Mouse (Mus musculus) liver, embryonic 13.5 days (tissue): ENCODE data around the gene Hoxb6. TPM values are rescaled to one million over a fixed set of nuclear protein-coding genes. Genes with fewer than 3 reads are reported as not detected.

Experiments
- ATAC-seq: fragments of 200-750 bp; cut with Nextera tagmentation; 2 replicates; pipeline ENCODE4 v1.8.0; 2017; ENCODE audit warnings: low read depth, mild to moderate bottlenecking, moderate number of reproducible peaks, moderate library complexity
- DNase-seq: peaks from one replicate; pipeline ENCODE4 v3.0.0; 2022
- H3K27ac ChIP-seq: fragments of 300-500 bp; sonication (generic); 2 replicates; pipeline ENCODE4 v1.5.1; 2015; ENCODE audit warnings: moderate library complexity, mild to moderate bottlenecking, inconsistent platforms
- H3K27me3 ChIP-seq: fragments of 300-500 bp; sonication (generic); 2 replicates; pipeline ENCODE4 v1.6.1; 2015; ENCODE audit warnings: mild to moderate bottlenecking, inconsistent platforms
- H3K36me3 ChIP-seq: fragments of 300-500 bp; sonication (generic); 2 replicates; pipeline ENCODE4 v1.6.1; 2015; ENCODE audit warnings: mild to moderate bottlenecking, inconsistent platforms
- H3K4me1 ChIP-seq: fragments of 300-500 bp; sonication (generic); replicated peaks from 2 replicates; pipeline ENCODE4 v1.6.1; 2015; ENCODE audit warnings: inconsistent platforms
- H3K4me2 ChIP-seq: fragments of 300-500 bp; sonication (generic); 2 replicates; pipeline ENCODE4 v1.6.1; 2015; ENCODE audit warnings: inconsistent platforms, mild to moderate bottlenecking, moderate library complexity
- H3K4me3 ChIP-seq: fragments of 300-500 bp; sonication (generic); replicated peaks from 2 replicates; pipeline ENCODE4 v1.5.1; 2015; ENCODE audit warnings: mild to moderate bottlenecking, inconsistent platforms
- H3K9ac ChIP-seq: fragments of 300-500 bp; sonication (generic); 2 replicates; pipeline ENCODE4 v1.6.1; 2015; ENCODE audit warnings: mild to moderate bottlenecking, inconsistent platforms
- H3K9me3 ChIP-seq: fragments of 300-500 bp; sonication (generic); replicated peaks from 2 replicates; pipeline ENCODE4 v1.6.1; 2016; ENCODE audit warnings: inconsistent platforms
- WGBS: fragments of 180-500 bp; shearing (Covaris S2); methylation state at CpG from one replicate; pipeline ENCODE4 v1.1.7; 2015; ENCODE audit not compliant: insufficient replicate concordance; 5-methylcytosine and 5-hydroxymethylcytosine counted together
- polyA plus RNA-seq: library from polyadenylated mRNA; unstranded; fragments of >200 nt; fragmentation: Nextera tagmentation; extraction: Ambion mirVana; gene quantifications from 2 replicates; pipeline ENCODE4 v1.2.1, GENCODE M21; 2015

Gene Hoxb6
- polyA plus RNA-seq, 1 experiment from 2014 or later: 0.07 TPM

DNA sequence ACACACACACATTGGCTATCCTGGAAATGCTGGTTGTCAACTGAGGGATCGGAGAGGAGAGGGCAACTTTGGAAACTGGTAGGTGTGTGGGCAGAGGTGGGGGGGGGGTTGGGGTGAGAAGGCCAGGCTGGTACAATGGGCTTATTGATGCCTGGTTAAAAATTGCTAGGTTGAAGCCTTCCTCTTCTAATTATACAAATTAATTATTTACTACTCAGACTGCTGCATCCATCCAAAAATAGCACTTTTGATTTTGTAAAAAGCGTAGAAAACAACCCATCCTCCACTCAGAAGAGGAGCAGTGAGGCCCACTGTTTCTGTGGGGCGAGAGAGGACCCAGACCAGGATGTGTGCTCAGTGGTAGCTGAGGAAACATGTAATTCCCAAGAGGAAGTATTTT, 42.7 kb downstream of the Hoxb6 start:
- Histone ChIP-seq H3K4me1 (0 out of 2 replicates have a peak, but pooled peaks cover 8% of the 10 kb centered on the region), H3K27me3 (peaks cover 100% of the 10 kb centered on the region), H3K36me3 (no peaks in the 10 kb centered on the region), H3K9ac (no peak overlapping the region), H3K4me3 (no peak overlapping the region), H3K4me2 (no peak overlapping the region), H3K9me3 (no peaks in the 10 kb centered on the region), H3K27ac (no peak overlapping the region)
- WGBS: 46% methylated on average over 3 of the region's 3 CpGs
- ATAC-seq (no peak), DNase-seq (no peak)

GRCm38 (mm10) chr11:96336597-96336996, 44.3 kb downstream of the Hoxb6 start:
- H3K4me3 ChIP-seq: no peak overlapping the region
- DNase-seq (no peak), ATAC-seq (no peak)
- WGBS: 36% methylated on average over 2 of the region's 2 CpGs
- no peak overlapping the region for H3K4me2 ChIP-seq
- 0 out of 2 replicates have a peak, but pooled peaks cover 8% of the 10 kb centered on the region for H3K4me1 ChIP-seq
- H3K27me3 ChIP-seq: peaks cover 100% of the 10 kb centered on the region
- no peaks in the 10 kb centered on the region for H3K36me3 ChIP-seq
- no peak overlapping the region for H3K27ac ChIP-seq
- H3K9ac ChIP-seq: no peak overlapping the region
- no peaks in the 10 kb centered on the region for H3K9me3 ChIP-seq

GRCm38 (mm10) chr11:96337026-96337425, 44.8 kb downstream of the Hoxb6 start:
- Histone ChIP-seq H3K36me3 (no peaks in the 10 kb centered on the region), H3K4me1 (peaks cover 4% of the 10 kb centered on the region; the same call in 1 of the 2 replicates), H3K9ac (no peak overlapping the region), H3K27me3 (peaks cover 100% of the 10 kb centered on the region), H3K4me3 (no peak overlapping the region), H3K27ac (no peak overlapping the region), H3K4me2 (no peak overlapping the region), H3K9me3 (no peaks in the 10 kb centered on the region)
- DNase-seq: no peak
- WGBS: 29% methylated on average over 6 of the region's 6 CpGs
- ATAC-seq: no peak

GRCm38 (mm10) chr11:96338957-96339855, 46.9 kb downstream of the Hoxb6 start:
- H3K9me3 ChIP-seq: no peaks in the 10 kb centered on the region
- ATAC-seq: no peak
- no peaks in the 10 kb centered on the region for H3K36me3 ChIP-seq
- no peak overlapping the region for H3K4me2 ChIP-seq
- H3K9ac ChIP-seq: no peak overlapping the region
- H3K27me3 ChIP-seq: peaks cover 100% of the 10 kb centered on the region
- no peak for DNase-seq
- WGBS: 26% methylated on average over 7 of the region's 7 CpGs
- H3K27ac ChIP-seq: no peak overlapping the region
- H3K4me1 ChIP-seq: peaks cover 4% of the 10 kb centered on the region; the same call in 1 of the 2 replicates
- no peak overlapping the region for H3K4me3 ChIP-seq

GRCm38 (mm10) chr11:96340698-96341365, 48.6 kb downstream of the Hoxb6 start:
- Histone ChIP-seq H3K4me3 (peak overlapping the region; percentile 27; the same call in 1 of the 2 replicates), H3K4me2 (peak overlapping the region; percentile 30), H3K9me3 (no peaks in the 10 kb centered on the region), H3K27ac (peak overlapping the region; percentile 62), H3K36me3 (no peaks in the 10 kb centered on the region), H3K27me3 (peaks cover 100% of the 10 kb centered on the region), H3K4me1 (peaks cover 7% of the 10 kb centered on the region; the same call in 1 of the 2 replicates), H3K9ac (no peak overlapping the region)
- DNase-seq (no peak), ATAC-seq (no peak)
- WGBS: 1% methylated on average over 34 of the region's 36 CpGs

GRCm38 (mm10) chr11:96341701-96342575, 49.7 kb downstream of the Hoxb6 start:
- H3K4me1 ChIP-seq: peaks cover 7% of the 10 kb centered on the region; the same call in 1 of the 2 replicates
- H3K4me3 ChIP-seq: peak overlapping the region; percentile 32
- 3% methylated on average over 40 of the region's 40 CpGs for WGBS
- no peaks in the 10 kb centered on the region for H3K36me3 ChIP-seq
- H3K27me3 ChIP-seq: peaks cover 100% of the 10 kb centered on the region
- peak overlapping the region; percentile 39 for H3K27ac ChIP-seq
- H3K9me3 ChIP-seq: no peaks in the 10 kb centered on the region
- ATAC-seq (no peak), DNase-seq (no peak)
- peak overlapping the region; percentile 42 for H3K4me2 ChIP-seq
- H3K9ac ChIP-seq: peak overlapping the region; percentile 45

DNA sequence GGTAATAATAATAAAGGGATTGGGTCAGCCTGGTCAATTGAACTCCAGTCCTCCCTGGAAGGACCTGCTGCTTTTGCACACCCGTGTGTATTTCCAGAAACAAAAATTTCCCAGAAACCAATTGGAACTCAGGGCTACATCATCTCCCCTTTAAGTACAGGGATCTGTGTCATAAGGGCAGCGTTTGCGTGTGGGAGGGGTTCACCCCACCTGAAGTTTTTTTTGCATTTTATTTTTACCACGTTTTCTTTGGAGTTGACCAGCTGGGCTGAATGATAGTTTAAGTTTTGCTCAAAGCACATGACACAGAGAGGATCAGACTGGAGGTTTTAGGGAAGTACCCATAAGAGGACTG, 50.3 kb downstream of the Hoxb6 start:
- DNase-seq: no peak
- Histone ChIP-seq H3K27ac (no peak overlapping the region), H3K4me2 (no peak overlapping the region), H3K4me3 (no peak overlapping the region), H3K9me3 (no peaks in the 10 kb centered on the region), H3K9ac (no peak overlapping the region), H3K27me3 (peaks cover 98% of the 10 kb centered on the region), H3K4me1 (peaks cover 7% of the 10 kb centered on the region; the same call in 1 of the 2 replicates), H3K36me3 (no peaks in the 10 kb centered on the region)
- 6% methylated on average over 4 of the region's 4 CpGs for WGBS
- ATAC-seq: no peak

GRCm38 (mm10) chr11:96343206-96343745, 51.0 kb downstream of the Hoxb6 start:
- WGBS: 51% methylated on average over 2 of the region's 2 CpGs
- H3K36me3 ChIP-seq: no peaks in the 10 kb centered on the region
- H3K4me1 ChIP-seq: peaks cover 7% of the 10 kb centered on the region; the same call in 1 of the 2 replicates
- no peaks in the 10 kb centered on the region for H3K9me3 ChIP-seq
- no peak overlapping the region for H3K27ac ChIP-seq
- H3K4me2 ChIP-seq: no peak overlapping the region
- H3K27me3 ChIP-seq: peaks cover 97% of the 10 kb centered on the region
- ATAC-seq (no peak), DNase-seq (no peak)
- H3K9ac ChIP-seq: no peak overlapping the region
- H3K4me3 ChIP-seq: no peak overlapping the region

DNA sequence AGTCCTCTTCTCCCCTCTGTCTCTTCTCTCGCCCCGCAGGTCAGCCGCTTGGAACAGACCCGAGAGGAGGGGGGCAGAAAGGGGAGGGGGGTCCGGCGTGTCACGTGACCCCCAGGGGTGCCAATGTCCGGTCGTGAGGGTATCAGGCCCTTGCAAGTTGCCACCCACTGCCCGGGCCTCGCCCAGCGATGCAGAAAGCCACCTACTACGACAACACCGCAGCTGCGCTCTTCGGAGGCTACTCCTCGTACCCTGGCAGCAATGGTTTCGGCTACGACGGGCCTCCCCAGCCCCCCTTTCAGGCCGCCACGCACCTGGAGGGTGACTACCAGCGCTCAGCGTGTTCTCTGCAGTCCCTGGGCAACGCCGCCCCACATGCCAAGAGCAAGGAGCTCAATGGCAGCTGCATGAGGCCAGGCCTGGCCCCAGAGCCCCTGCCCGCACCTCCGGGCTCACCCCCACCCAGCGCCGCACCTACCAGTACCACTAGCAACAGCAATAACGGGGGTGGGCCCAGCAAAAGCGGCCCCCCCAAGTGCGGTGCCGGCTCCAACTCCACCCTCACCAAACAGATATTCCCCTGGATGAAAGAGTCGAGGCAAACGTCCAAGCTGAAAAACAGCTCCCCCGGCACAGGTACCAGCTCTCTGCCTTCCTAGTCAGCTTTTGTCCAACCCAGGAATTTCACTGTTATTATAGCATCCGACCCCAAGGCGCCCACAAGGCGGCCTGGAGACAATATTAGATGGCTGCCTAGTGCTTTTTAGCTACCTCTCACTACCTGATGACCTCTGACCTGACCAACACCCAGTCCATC, 52.0 kb downstream of the Hoxb6 start:
- H3K9ac ChIP-seq: no peak overlapping the region
- peak overlapping the region; percentile 55 for H3K27ac ChIP-seq
- no peak for DNase-seq
- no peak for ATAC-seq
- WGBS: 37% methylated on average over 35 of the region's 40 CpGs
- H3K27me3 ChIP-seq: peaks cover 97% of the 10 kb centered on the region
- H3K9me3 ChIP-seq: no peaks in the 10 kb centered on the region
- no peaks in the 10 kb centered on the region for H3K36me3 ChIP-seq
- peaks cover 4% of the 10 kb centered on the region; the same call in 1 of the 2 replicates for H3K4me1 ChIP-seq
- H3K4me2 ChIP-seq: no peak overlapping the region
- H3K4me3 ChIP-seq: no peak overlapping the region

DNA sequence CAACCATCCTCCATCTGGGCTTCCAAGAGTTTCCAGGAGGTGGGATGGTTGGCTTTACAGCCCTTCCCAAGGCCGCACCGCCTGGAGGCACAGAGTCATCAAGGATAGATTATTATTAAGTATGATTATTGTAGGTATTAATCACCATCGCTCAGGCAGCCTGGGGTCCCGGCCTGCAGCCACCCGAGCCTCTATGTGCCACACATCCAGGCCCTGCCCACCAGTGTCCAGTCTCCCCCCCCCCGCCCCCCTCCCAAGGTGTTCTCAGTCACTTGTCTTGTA, 52.5 kb downstream of the Hoxb6 start:
- Histone ChIP-seq H3K36me3 (no peaks in the 10 kb centered on the region), H3K9me3 (no peaks in the 10 kb centered on the region), H3K4me1 (peaks cover 4% of the 10 kb centered on the region; the same call in 1 of the 2 replicates), H3K27me3 (peaks cover 97% of the 10 kb centered on the region), H3K4me2 (no peak overlapping the region), H3K4me3 (no peak overlapping the region), H3K9ac (no peak overlapping the region), H3K27ac (no peak overlapping the region)
- no peak for ATAC-seq
- WGBS: 44% methylated on average over 6 of the region's 6 CpGs
- DNase-seq: no peak
